Mouse (Mus musculus) brain, adult 2 months (tissue): ENCODE results near the gene Stk39.

Source experiments
- DNase-seq: peaks from one replicate; pipeline ENCODE4 v3.0.0; 2011; ENCODE audit warnings: low read depth, low spot score

Stk39 gene

DNA sequence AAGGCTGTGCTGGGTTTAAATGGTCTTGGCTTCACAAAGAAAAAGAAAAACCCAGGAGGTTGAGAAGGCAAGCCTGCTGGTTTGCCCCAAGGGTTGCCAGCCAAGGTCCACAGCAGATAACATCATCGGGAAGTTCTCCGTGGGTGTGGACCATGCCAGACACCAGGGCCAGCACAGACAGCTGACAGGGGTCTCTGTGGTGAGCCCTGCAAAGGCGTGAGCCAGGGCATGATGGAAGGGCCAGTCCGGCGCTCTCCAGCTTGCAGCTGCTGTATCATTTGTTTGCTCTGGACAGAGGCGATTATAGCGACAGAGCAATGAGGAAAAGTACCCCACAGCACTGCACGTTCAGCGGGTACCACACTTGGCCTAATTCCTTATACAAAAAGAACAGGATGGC lies 126.8 kb downstream of the Stk39 start:
- no peak for DNase-seq

DNA sequence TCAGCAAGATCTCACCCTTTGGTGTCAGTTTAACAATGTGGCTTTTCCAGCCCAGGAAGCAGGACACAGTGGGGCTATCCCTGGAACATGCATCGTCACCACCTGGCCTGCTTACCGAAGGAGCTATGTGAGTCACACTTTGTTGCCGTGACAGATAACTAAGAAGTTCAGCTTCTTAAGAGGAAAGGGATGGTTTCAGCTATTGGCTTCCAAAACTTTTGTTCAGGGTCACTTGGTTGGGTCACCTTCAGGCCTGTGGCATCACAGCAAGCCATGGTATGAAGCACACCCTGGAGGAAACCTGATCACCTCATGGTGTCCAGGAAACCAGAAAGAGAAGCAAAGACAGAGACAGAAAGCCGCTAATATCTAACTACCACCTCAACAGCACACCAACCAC lies 128.3 kb downstream of the Stk39 start:
- DNase-seq = no peak

DNA sequence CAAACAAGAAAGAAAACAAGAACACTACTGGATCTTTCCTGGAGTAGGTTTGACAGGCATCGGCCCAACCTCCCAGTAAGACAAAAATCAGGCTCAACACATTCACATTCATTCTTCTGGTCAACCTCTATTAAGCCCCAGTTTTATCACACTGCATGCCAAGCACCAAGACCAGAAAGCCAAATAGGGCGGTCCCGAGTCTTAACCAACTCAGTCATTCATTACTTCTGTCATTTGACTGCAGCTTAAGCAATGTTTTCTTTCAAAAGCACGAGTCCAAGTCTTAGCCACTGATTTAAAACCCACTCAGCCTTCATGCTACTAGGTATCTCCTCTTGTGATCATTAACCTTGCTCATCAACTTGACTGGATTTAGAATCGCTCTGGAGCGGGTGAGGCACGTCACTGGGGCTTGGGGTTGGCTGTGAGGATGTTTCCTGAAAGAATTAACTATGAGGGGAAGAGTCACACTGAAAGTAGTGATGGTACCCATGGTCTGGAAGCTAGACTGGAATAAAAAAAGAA lies 129.9 kb downstream of the Stk39 start:
- no peak for DNase-seq

DNA sequence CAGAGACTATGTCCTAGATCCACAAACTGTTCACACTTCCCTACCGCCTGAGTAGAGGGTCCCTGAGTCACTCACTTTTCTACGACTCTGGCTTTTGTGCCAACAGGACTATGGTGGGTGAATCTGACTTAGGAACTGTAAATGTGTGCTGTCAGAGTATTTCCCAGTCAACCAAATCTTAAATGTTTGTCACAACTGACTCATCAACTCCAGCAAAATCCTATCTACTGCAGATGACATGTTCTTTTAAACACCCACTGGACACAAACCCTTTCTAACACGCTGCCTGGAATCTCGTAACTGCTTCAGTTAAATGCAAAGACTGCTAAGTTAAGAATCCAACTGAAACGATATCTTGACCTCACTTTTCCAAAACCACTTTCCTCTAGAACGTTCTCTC lies 135.2 kb downstream of the Stk39 start:
- DNase-seq = peak; percentile 68

DNA sequence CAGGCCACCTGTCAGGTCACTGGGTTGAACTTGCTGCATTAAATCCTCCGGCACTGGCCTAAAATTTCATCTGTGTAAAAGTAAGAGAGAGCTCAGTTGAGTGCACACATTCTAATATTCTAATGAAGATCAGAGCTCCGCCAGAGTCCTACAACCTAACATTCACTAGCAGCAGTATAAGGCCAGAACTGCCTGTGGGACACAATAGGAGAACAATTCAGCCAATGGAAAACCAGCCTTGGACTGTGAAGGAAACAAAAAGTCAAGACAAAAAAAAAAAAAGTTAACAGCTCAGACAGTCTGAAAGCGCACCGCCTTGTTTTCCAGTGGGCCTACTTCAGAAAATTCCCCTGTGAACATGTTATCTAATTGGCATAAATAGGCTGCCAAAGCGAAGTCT lies 137.1 kb downstream of the Stk39 start:
- no peak for DNase-seq

DNA sequence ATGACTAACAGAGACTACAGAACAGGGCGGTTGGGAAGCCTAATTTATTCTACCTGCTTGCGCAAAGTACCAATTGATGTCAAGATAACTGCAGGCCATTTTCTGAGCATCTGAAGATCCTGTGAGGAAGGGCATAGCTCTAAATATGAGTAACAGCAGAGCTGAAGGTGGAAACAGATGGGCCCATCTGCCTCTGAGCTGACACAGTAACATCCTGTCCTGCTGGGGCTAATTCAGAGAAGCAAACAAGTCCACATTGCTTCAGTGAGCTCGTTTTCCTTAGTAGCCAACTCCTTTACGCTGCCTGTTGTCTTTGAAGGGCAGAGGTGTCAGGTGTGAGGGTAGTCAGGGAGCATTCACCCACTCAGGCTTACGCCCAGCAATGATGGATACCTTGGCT lies 146.8 kb downstream of the Stk39 start:
- peak; percentile 88 for DNase-seq

DNA sequence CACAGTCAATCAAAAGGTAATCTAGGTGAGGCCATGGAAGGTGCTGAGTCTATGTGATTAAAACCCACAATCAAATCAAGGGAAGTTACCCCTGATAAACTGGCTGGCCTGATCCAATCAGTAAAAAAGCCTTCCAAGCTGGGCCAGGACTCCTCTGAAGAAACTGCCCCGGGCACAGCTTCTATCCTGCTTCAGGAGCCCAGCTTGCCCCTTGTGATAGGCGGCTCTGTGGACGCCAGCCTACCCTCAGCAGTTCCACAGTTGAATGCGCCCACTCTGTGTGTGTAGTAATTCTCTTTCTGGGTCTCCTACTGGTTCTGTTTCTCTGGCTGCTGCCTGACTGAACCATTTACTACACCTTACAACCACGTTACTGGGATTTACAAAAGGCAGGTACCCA lies 150.8 kb downstream of the Stk39 start:
- DNase-seq = no peak

DNA sequence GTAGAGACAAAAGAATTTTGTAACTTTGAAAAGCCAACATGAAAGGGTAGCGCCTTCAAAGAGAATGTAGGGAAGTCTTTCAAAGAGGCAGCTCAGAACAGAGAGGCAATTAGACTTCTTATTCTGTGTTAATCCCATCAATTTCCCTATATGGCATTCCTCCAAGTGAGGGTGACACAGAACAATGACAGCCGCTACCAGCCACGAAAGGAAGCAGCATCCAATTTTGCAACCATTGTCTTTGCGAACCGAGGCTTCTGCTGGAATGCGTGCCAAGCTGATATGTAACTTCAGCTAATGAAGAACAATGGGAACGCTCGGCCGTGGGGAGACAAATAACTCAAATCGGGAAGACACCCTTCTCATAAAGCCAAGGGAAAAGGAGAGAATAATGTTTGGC lies 151.4 kb downstream of the Stk39 start:
- peak; percentile 89 for DNase-seq

DNA sequence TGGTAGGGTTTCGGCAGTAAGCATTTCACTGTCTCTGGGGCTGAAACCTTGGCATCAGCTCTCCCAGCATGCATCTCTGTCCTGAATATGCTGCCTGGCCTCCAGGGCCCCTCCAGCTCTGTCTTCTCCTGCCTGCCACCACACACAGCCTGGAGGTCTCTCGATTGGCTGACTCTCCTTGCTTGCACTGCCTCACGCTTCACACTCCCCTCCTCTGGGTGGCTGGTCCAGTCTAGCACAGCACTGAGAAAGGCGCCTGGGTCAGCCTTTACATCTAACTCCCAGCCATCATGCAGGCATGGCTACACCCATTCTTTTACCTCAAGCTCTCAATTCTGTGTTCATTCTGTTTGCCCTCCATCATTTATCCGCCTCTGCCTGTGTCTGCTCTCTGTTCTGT lies 153.6 kb downstream of the Stk39 start:
- DNase-seq = no peak

DNA sequence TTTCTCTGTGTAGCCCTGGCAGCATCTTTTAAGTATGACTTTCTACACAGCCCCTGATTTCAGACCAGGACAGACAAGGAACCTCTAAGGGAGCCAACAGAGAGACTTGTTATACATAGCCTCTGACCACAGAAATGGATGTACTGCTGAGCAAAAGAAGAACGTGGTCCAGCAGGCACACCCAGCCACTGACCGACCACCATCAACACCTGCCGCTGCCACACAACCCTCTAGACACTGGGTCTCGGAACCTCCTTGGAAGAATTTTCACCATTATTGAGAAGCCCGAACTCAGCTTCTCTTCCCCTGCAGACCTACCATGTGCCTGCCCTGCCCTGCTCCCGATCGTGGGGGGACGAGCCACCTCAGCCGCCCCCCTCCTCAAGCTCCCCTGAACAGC lies 154.2 kb downstream of the Stk39 start:
- DNase-seq = no peak

DNA sequence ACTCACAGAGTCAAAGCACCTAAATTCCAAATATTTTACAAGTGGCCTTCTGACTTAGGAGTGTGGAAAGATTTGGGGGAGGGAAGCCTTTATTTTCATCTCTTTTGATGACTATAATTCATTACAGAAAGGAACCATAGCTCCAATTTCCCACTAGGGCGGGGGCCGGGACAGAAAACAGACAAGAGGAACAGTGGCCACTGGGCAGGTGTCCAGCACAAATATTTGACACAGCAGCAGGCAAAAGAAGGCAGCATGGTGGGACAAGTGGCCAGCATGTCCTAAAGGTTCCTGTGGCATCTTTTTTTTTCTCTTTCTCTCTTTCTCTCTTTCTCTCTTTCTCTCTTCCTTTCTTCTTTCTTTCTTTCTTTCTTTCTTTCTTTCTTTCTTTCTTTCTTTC lies 154.6 kb downstream of the Stk39 start:
- DNase-seq = no peak

DNA sequence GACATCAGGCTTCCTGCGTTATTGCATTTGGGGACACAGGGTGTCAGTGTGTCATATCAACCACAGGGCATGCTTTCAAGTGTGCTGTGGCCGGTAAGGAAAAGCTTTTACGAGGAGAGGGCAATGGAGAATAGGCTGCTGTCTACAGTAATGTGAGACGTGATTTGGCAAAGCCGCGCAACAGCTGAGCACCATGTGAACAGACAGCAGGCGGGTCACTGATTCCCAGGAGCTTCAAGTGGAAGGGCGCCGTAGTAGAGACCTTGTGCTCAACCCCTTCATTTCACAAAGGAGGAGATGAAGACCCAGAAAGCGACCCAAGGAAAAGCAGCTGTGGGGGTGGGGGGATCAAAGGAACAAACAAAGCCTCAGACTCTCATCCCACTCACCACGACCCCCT lies 156.8 kb downstream of the Stk39 start:
- DNase-seq = no peak

DNA sequence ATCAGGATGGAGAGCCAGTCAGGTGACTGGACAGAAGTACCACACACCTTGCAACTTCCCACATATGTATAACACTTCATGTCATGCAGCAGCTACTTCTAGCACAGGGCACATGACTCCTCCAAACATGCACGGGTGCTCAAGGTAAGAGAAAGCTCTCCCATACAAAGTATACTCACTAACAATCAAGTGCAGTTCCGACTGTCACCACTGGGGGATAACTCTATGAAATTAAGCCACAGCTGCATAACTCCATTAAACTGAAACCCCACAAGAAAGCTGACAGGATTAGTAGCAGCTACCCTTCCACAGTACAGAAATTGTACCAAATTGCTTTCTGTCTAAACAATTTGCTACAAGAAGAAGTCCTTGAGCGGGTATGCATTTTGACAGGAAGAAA lies 161.9 kb downstream of the Stk39 start:
- DNase-seq = peak; percentile 73

DNA sequence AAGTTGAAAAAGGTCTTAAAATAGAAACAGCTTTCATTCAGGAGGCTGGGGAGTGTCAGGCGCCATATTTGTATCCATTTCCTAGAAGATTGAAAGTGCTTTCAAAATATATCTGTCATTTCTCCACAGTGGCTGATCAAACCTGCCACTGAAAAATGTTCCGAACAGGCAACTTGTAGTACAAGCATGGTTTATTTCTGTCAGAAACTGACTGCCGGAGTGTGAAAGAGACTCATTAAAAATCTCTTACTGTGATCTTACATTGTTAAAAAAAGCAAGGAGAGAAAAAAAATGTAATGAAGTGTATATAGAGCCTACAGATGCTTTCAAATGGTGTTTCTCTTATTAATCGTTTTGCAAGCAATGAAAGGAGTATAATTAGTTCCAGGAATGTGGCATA lies 165.5 kb downstream of the Stk39 start:
- peak; percentile 61 for DNase-seq

DNA sequence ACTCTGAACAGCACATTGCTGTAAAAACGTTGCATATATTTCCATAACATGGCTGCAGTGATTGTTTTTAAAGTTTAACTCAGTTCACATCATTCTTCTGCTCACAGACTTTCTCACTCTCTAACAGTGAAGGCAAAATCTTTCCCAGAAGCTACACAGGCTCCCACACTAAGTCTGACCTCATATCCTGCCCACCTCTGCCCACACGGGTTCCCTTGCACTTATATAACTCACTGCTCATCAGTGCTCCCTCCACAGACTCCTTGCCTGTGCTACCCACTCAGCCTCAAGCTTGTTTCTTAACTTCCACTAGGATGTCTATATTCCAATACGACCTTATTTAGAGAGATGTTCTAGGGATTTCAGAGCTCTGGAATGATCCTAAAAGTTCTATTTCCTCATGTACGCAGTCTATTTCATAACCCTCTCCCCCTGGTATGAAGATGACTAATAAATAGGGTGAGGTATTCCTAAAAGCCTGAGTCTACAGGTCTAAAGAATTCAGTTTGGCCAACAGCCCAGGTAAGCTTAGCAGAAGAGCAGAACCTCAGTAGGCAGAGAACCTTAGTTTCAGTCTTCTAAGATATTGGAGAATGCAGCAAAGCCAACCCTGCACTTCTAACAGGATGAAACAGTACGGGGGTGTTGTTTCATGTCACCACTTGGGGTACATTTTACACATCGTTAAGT lies 167.2 kb downstream of the Stk39 start:
- DNase-seq = peak; percentile 86

DNA sequence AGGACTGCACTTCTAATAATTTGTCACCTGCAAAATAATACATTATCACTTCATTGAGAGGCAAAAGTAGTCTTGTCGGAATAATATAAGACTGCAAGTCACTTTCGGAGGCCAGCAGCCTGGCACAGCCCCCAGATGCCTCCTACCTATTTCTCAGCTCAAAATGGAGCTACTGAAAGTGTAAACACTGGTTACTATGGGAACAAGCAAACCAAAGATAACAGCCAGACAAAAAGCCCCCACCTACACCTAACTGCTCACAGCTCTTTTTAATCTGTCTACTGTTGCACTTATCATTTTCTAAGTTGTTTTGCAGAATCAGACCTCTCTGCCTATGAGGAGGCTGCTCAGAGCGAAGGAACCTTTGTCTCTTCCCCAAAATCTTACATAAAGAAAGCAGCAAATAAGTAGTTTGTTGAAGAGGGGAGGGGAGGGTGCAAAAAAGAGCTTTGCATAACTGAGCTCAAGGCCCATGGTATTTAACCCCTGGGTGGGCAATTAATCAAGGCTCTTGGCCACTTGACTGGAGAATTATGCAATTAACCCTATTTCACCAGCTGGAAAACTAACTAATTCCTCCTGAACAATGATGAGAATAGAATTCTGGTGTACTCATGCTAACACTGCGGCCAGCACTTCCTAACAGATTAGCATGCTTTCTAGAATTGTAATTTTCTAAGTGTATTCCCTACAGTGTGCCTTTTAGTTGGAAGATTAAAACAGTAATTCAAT lies 170.1 kb downstream of the Stk39 start:
- peak; percentile 89 for DNase-seq

DNA sequence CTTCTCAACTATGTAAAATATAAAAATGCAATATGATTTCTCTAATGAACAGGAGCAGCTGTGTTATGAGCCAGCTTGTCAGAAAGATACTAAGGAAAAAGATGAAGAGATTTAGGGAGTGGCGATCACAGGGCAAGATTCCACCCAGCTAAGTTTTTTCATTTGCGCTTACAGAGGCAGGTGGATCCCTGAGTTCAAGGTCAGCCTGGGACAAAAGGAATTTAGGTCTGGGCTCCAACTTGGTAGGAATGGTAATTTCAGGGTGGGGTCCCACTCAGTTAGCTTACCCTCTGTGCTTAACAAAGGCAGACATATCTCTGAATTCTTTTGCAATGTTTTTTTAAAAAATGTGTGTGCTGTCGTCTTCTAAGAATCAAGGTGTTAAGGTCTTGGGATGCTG lies 173.7 kb downstream of the Stk39 start:
- DNase-seq = no peak

DNA sequence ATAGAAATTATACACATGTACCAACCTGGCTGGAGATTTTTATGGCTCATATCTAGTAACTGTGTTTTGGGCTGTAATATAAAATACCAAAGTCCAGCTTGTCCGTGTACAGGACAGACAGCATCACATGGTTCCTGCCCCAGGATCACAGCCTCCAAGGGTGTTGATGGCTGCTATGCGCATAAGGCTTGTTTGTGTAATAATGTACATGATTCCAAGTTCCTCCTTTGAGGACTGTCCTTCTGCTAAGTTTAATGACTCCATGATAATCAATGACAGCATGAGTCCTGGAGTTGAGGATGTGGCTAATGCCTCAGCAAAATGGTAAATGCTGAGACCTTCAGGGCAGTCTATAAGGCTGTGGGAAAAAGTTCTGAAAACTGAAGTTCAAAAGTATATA lies 174.1 kb downstream of the Stk39 start:
- no peak for DNase-seq

DNA sequence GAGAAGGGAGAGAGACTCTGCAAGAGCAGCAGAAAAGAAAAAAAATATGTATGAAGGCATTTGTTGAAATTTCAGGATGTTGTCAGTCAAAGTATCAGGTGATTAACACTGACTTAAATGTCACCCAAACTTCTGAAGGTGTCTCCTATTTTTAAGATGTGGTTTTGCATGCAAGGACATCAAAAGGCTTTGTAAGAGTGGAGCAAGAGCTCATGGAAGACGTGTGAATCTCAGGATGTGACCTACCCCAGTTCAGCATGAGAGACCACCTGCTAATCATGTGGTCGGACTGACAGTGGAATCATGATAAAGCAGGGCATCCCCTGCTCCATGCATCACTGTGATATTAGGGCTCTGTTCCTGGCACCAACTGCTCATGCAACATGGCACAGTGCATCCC lies 175.3 kb downstream of the Stk39 start:
- no peak for DNase-seq

DNA sequence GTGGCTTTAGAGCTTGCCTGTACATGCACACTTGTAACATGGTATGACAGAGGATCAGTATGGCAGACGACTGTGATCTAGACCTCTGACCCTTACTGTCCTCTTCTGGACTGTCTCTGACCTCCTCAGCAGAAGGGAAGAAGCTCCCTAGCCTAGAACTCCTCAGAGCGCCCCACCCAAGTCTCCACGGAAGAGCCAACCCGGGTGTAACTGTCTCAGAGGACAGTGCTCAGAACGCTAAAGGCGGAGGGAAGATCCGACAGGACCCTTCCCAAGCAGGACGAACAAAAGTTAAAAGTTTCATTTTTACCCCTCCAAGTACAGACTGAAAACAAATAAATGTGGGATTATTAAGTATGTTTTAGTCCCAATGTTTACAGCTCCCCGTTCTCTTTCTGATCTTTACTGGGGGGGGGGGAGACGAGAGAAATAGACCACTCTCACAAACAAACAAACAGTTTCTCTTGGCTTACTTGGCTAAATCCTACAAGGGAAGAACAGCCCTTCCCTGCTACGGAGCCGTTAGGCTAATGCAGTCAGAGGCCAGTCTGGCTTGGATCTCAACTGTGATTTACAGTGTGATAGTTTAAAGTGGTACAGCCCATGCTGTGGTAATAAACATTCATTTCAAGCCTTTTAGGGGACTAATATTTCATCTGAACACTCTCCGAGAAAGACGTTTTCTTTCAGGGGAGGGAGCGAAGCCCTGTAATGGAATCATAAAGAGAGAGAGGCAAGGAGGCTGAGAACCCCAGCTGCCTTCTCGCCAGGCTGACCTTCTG lies 179.3 kb downstream of the Stk39 start:
- DNase-seq = no peak

DNA sequence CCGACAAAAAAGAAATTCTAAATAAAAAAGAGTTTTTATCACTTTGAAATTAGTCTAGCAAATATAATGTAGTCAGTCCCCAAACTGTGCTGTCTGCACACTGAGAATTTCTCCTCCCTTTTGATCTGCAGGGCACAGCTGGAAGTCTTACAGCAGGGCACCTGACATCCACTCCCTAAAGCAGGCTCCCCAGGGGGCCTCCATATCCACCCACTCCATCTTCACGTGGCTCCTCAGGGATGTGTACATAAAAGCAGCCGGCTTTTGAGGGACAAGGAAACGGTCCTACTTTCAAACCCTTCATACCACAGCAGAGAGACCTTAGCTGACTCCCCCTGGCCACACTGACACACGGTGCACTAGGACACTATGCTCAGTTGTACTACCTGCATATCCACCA lies 180.2 kb downstream of the Stk39 start:
- no peak for DNase-seq

DNA sequence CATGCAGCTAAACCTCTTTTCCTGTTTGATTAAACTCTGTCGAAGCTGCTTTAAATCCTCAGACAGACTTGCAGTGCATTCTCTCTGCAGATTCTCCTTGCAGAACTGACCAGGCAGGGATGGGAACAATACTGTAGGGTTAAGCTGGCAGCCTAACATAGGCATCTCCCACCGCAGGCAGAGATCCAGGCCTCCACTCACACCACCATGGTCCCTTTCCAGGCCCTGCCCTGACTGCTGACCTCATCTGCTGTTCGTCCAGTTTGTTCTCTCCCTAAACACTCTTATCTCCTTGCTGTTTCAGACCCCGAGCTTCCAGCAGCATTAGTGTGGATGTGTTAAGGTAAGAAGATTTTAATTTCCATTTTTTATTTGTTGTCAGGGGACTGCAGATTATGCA lies 182.1 kb downstream of the Stk39 start:
- DNase-seq = no peak

DNA sequence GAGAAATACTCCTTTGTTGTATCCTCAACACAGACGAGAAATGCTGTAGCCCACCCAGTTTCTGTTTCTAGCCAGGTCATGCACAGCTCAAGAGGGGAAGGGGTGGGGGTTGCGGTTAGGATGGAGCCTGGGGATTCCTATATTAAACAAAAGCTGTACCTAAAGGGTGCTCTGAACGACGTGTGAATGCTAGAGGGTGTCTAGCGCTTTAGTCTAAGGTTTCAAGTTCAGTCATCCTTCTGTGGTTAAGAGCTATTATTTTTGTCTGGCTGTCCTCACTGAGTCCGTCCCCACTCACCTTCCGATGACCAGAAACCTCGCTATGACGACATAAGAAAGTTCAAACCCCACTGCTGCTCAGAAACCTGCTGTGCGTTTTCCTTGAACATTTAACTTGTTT lies 182.9 kb downstream of the Stk39 start:
- no peak for DNase-seq
